Mouse (Mus musculus) urinary bladder, postnatal 25 days (tissue): Measurements from ENCODE around the gene Tsnaxip1.
A peak's percentile ranks its signal among the peaks of the same experiment; 100 is the strongest.

Experiments
- DNase-seq: peaks from one replicate; pipeline ENCODE4 v3.0.0; 2022; ENCODE audit warnings: low spot score

Tsnaxip1 gene

GRCm38 (mm10) chr8:105826861-105827848 is at the start of gene Tsnaxip1, which contains the start of gene Ranbp10:
TSS of gene Tsnaxip1 (plus strand) at chr8:105827731.
TSS of gene Ranbp10 (minus strand) at chr8:105827350.
- peak; percentile 87 for DNase-seq

DNA sequence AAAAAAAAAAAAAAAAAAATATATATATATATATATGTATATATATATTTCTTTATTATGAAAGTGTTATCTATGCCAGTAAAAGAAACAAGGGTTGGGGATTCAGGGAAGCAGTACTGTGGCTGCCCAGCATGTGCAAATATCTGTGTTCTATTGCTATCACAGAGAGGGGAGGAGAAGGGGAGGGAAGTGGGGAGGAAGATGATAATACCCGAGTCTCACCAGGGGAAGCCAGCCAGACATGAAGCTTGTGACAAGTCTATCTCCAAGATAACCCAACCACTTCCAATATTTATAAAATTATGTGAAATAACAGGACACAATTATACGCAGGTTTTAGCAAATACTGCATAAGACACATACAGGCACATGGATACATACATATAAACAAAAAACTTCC is 49.7 kb upstream of the Tsnaxip1 start:
- no peak for DNase-seq

DNA sequence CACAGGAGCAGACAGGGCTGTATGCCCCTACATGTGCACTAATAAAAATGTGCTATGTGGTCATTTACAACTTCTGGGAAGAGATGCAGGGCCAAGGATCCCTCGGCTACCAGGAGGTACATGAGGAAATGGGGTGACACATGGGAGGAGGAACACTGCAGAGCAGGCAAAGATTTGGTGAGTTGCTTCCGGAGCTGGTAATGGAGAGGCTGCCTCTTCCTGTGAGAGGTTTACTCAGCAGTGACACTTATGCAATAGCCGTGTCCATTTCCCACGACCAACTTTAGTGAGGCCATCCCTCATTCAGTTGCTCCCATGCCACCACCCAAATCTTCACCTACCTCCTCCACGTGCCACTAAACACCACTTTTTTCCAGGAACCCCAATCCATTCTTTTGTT is 47.2 kb upstream of the Tsnaxip1 start:
- no peak for DNase-seq

DNA sequence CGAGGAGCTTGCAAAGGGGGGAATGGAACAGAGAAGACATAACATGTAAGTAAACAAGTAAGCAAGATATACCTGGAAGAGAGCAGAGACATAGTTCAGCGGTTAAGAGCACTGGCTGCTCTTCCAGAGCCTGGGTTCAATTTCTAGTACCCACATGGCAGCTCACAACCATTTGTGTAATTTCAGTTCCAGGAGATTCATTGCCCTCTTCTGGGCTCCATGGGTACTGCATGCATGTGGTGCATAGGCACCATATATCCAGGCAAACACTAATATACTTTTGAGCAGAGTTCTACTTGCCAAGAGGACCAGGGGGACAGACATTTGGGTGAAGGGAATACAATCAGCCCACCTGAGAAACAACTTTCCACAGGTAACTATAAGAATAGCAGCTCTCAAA is 39.3 kb upstream of the Tsnaxip1 start:
- peak; percentile 23 for DNase-seq

GRCm38 (mm10) chr8:105788927-105789326 is 38.6 kb upstream of the Tsnaxip1 start:
- no peak for DNase-seq

GRCm38 (mm10) chr8:105789626-105790025 is 37.9 kb upstream of the Tsnaxip1 start:
- no peak for DNase-seq

DNA sequence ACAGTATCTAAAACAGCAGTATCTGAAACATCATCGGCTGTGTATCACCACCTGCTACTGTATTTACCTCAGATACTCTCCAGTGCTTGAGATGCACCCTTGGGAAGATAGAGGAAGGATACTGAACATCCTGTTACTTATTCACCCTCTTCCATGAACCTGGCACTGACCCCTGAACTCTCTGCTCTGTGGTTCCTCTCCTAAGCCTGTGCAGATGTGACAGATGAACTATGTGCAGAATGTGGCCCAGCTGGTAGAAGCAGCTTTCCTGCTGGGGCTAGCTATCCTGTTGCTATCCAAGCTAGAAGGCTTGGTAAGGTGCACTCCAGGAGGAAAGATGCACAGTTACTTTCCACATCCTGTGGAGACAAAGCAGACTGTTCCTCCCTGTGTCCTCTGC is 34.2 kb upstream of the Tsnaxip1 start:
- DNase-seq = no peak

- DNase-seq = no peak
Measured at GRCm38 (mm10) chr8:105794009-105794598, 33.4 kb upstream of the Tsnaxip1 start.

DNA sequence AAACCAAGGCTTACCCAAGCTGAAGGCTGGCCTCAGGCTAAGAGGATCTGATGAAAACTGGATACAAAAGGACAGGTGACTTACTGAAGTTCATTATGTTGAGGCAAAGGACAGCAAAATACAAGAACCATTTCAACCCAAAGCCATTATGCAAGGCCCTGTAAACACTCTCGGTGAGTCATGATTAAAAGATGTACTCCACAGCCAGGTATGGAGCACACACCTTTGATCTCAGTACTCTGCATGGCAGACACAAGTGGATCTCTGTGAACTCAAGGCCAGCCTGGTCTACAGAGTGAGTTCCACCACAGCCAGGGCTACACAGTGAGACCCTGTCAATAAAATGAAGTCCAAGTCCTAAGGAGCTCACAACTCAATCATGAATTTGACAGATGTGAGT is 31.7 kb upstream of the Tsnaxip1 start:
- no peak for DNase-seq

- DNase-seq = no peak
Measured at GRCm38 (mm10) chr8:105798408-105798807, 29.1 kb upstream of the Tsnaxip1 start.

GRCm38 (mm10) chr8:105799091-105799812 is 28.3 kb upstream of the Tsnaxip1 start:
- peak; percentile 70 for DNase-seq

DNA sequence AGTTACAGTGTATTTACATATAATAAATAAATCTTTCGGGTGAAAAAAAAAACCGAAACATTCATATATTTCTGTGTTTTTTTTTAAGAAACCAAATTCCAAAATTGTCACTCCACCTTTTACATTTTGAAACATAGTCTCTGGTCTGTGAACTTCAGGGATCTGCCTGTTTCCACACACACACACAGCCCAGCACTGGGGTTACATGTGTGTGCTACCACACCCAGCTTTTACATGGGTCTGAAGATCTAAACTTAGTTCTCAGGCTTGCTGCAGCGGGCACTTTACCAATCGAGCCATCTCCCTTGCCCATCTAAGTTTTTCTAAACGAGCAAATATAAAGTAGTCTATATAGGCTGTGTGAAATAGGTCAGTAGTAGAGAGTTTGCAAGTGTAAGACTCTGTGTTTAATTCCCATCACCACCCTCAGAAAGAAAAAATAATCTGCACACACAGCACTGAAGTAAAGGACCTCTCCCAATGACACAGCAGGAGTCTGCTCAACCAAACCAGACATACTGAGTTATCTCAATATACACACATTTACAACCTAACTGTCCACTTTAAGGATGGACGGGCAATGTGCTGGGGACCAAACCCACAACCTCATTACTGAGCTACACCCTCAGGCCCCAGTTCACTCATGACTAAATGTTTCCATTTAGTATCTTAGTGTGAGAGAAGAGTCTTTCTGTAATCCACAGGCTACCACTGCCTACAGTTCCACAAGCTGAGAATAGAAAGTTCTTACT is 26.2 kb upstream of the Tsnaxip1 start:
- no peak for DNase-seq

DNA sequence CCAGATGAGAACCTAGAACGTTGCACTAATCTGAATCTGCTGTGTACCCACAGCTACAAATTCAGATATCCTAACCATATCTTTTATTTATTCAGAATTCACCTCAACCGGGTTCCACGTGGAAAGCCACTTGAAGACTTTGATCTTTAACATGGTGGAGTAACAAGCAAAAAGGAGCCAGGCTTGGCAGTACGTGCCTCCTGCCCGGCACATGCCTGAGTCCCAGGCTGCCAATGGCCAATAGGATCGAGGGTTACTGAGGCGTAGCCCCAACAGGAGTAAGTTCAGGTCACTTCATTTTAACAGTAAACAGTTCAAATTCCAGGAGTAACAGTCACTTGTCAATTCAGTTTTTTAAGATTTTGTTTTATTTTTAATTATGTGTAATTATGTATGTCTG is 22.7 kb upstream of the Tsnaxip1 start:
- DNase-seq = no peak

DNA sequence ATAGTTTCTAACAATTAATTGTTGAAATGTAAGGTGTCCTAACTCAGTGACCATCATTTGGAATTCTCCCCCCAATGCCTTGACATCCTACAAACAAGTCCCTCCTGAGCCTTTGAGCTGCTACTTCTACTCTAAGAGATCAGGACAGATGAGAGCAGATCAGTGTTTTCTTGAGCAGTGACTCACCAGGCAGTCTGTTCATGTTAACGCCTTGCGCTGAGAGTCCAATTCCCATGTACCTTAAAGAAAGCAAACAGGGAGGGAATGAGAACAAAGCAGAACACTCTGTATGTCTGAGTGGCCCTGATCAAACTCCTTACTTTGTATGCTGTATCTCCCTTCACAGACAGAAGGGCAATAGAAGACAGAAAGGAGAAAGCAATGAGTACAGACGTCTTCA is 22.2 kb upstream of the Tsnaxip1 start:
- DNase-seq = no peak

GRCm38 (mm10) chr8:105805964-105806363 is 21.6 kb upstream of the Tsnaxip1 start:
- DNase-seq = no peak

DNA sequence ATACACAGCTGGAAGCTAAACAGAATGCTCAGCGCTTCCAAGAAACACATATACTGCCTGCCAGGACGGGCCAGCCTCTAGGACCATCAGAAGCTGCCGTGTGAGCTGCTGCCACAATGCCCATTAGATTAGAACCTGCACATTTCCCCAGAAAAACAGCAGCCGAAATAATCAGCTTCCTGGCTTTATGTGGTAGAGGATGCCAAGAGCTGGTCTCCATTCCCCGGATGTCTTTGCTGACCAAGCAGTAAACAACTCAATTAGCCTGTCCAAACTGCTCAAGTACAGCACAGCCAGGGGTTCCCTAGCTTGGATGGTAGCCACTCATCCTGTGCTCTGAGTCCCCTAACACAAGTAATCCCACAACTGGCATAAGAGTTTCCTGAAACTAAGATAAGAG is 19.8 kb upstream of the Tsnaxip1 start:
- DNase-seq = no peak

- no peak for DNase-seq
Measured at GRCm38 (mm10) chr8:105808480-105808879, 19.1 kb upstream of the Tsnaxip1 start.

DNA sequence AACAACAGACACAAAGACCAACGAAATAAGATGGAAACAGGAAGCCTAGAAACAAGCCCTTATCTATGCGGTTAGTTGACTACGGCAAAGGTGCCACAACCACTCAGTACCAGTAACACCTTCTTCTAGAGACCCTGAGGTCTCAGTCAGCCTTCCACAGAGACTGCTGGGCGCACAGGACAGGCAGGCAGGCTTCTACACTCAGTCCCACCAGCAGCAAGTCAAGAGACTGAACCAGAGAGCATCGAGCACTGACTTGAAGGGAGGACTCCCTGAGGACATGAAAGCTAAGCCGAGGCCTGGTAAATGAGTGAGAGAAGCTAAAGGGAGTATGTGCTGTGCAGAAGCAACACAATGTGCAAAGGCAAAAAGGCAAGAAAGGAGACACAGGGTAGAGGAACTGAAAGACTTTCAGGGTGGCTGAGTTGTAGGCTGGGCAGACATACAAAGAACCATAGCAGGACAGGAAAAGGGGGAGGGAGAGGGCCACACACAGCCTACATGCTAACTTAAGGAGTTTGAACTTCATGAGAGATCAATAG is 17.2 kb upstream of the Tsnaxip1 start:
- DNase-seq = no peak

GRCm38 (mm10) chr8:105811061-105811460 is 16.5 kb upstream of the Tsnaxip1 start:
- DNase-seq = no peak

DNA sequence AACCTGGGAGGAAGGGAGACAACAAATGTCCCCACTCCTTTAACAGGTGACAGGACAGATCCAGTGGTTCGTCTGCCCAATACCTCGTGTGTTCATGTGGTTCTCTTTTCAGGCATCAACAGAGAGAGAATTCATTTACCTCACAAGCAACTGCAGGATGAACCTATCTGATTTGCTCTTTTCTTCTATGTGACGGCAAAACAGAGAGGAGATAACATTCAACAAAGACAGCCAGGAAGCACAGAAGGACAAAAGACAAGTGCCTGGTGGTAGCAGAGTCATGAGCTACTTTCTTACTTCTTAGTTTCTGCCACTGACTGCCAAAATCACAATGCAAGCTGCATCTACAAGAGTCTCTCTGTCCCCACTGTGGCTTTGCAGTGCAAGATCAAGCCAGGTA is 16.0 kb upstream of the Tsnaxip1 start:
- no peak for DNase-seq

GRCm38 (mm10) chr8:105812511-105812910 is 15.0 kb upstream of the Tsnaxip1 start:
- no peak for DNase-seq

DNA sequence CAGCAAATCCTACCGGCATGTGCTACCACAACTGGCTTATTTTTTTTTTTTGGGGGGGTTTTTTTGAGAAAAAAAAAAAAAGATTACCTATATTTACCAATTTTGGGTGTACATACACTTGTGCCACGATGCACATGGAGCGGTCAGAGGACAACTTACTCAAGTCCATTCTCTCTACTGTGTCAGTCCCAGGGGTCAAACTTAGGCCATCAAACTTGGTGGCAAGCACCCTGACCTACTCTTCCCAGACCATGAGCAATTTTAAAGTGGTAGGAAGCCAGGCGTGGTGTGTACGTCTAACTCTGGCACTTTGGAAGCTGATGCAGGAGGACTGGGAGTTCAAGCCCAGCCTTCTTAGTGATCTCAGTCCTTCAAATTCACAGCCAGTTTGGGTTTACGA is 14.3 kb upstream of the Tsnaxip1 start:
- no peak for DNase-seq
